Mouse (Mus musculus) ES-Bruce4 (cell line): ENCODE measurements around the gene Il23a.

ENCODE experiments used
- CTCF ChIP-seq: IDR thresholded peaks from one replicate; pipeline ENCODE4 v1.8.1; 2011; ENCODE audit warnings: low read depth, low read length
- EP300 ChIP-seq: IDR thresholded peaks from 2 replicates; pipeline ENCODE4 v1.6.1; 2011; ENCODE audit warnings: low read depth, low read length; ENCODE audit not compliant: insufficient read depth

GRCm38 (mm10) chr10:128302357-128302756 is 3.8 kb upstream of the Il23a start:
- TF ChIP-seq CTCF (no peak), EP300 (no peak)
